Mouse (Mus musculus) forebrain, embryonic 14.5 days (tissue): ENCODE results near the gene Trp73. TPM values are rescaled to one million over a fixed set of nuclear protein-coding genes. Genes with fewer than 3 reads are reported as not detected.

ENCODE experiments used
- ATAC-seq: fragments of 200-750 bp; cut with Nextera tagmentation; 2 replicates; pipeline ENCODE4 v1.8.0; 2017; ENCODE audit warnings: mild to moderate bottlenecking, moderate library complexity
- DNase-seq: peaks from one replicate; pipeline ENCODE4 v3.0.0-alpha.2; 2015; ENCODE audit warnings: low spot score
- H3K27ac ChIP-seq: fragments of 300-500 bp; sonication (generic); 2 replicates; pipeline ENCODE4 v1.5.1; 2014; ENCODE audit warnings: low read depth, mild to moderate bottlenecking, control low read depth, low read length, moderate library complexity
- H3K27me3 ChIP-seq: fragments of 300-500 bp; sonication (generic); replicated peaks from 2 replicates; pipeline ENCODE4 v1.6.1; 2014; ENCODE audit warnings: low read length, control low read depth, mixed read lengths; ENCODE audit not compliant: control insufficient read depth, insufficient read depth
- H3K36me3 ChIP-seq: fragments of 300-500 bp; sonication (generic); 2 replicates; pipeline ENCODE4 v1.6.1; 2014; ENCODE audit warnings: low read length, control low read depth; ENCODE audit not compliant: control insufficient read depth, insufficient read depth
- H3K4me1 ChIP-seq: fragments of 300-500 bp; sonication (generic); 2 replicates; pipeline ENCODE4 v1.6.1; 2014; ENCODE audit warnings: antibody characterized with exemption, low read length, control low read depth; ENCODE audit not compliant: control insufficient read depth, insufficient read depth
- H3K4me2 ChIP-seq: fragments of 300-500 bp; sonication (generic); 2 replicates; pipeline ENCODE4 v1.6.1; 2014; ENCODE audit warnings: mild to moderate bottlenecking, control low read depth, low read length
- H3K4me3 ChIP-seq: fragments of 300-500 bp; sonication (generic); 2 replicates; pipeline ENCODE4 v1.5.1; 2014; ENCODE audit warnings: low read depth, low read length, control low read depth
- H3K9ac ChIP-seq: fragments of 300-500 bp; sonication (generic); 2 replicates; pipeline ENCODE4 v1.6.1; 2014; ENCODE audit warnings: mild to moderate bottlenecking, low read length, control low read depth, moderate library complexity
- H3K9me3 ChIP-seq: fragments of 300-500 bp; sonication (generic); replicated peaks from 2 replicates; pipeline ENCODE4 v1.6.1; 2016; ENCODE audit warnings: low read length, control low read depth, mixed read lengths; ENCODE audit not compliant: control insufficient read depth
- WGBS: fragments of 180-500 bp; shearing (Covaris S2); extraction: QIAGEN DNeasy Blood & Tissue Kit; methylation state at CpG from one replicate; pipeline ENCODE4 v1.1.7; 2014; 5-methylcytosine and 5-hydroxymethylcytosine counted together
- polyA plus RNA-seq: library from polyadenylated mRNA; unstranded; fragments of >200 nt; fragmentation: Nextera tagmentation; extraction: Ambion mirVana; gene quantifications from 2 replicates; pipeline ENCODE4 v1.2.1, GENCODE M21; 2014

The Trp73 gene
- polyA plus RNA-seq, 1 experiment from 2014 or later: 4.6 TPM

DNA sequence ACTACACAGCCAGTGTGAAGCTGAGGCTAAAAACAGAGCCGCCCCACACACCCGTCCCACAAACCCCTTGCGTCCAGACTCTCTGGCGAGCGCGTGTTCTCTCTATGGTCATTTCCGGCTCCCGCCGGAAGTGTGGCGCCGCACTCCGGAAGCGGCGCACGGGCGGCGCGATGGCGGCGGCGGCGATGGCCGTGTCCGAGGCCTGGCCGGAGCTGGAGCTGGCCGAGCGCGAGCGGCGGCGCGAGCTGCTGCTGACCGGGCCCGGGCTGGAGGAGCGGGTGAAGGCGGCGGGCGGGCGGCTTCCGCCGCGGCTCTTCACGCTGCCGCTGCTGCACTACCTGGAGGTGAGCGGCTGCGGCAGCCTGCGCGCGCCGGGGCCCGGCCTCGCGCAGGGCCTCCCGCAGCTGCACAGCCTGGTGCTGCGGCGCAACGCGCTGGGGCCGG lies 128.3 kb downstream of the Trp73 start, which contains the start of gene Lrrc47:
Gene Lrrc47 (plus strand): TSS at position 86 of the 444 bp plus-strand sequence.
- H3K36me3 ChIP-seq: peaks cover 35% of the 10 kb centered on the region
- H3K9me3 ChIP-seq: no peaks in the 10 kb centered on the region
- H3K4me2 ChIP-seq: peak within 1 kb of the TSS; percentile 99
- H3K27me3 ChIP-seq: no peaks in the 10 kb centered on the region
- H3K27ac ChIP-seq: 0 out of 2 replicates have a peak within 1 kb of the TSS, but pooled peaks have one; percentile 17
- DNase-seq (peak; percentile 92), ATAC-seq (peak; percentile 95)
- H3K4me3 ChIP-seq: peak within 1 kb of the TSS; percentile 98
- H3K9ac ChIP-seq: peak within 1 kb of the TSS; percentile 93
- WGBS: 2% methylated on average over 51 of the region's 59 CpGs
- H3K4me1 ChIP-seq: peaks cover 11% of the 10 kb centered on the region

- peak overlapping the region; percentile 93 for H3K9ac ChIP-seq
- H3K9me3 ChIP-seq: no peaks in the 10 kb centered on the region
- peaks cover 11% of the 10 kb centered on the region for H3K4me1 ChIP-seq
- no peaks in the 10 kb centered on the region for H3K27me3 ChIP-seq
- peak overlapping the region; percentile 98 for H3K4me3 ChIP-seq
- peak overlapping the region; percentile 99 for H3K4me2 ChIP-seq
- 0 out of 2 replicates have a peak overlapping the region, but pooled peaks have one; percentile 17 for H3K27ac ChIP-seq
- peaks cover 35% of the 10 kb centered on the region for H3K36me3 ChIP-seq
- WGBS: 28% methylated on average over 13 of the region's 13 CpGs
- no peak for DNase-seq
- peak; percentile 60; the same call in 1 of the 2 replicates for ATAC-seq
These were observed 128.9 kb downstream of the Trp73 start for GRCm38 (mm10) chr4:154010907-154011645.

GRCm38 (mm10) chr4:154007759-154008158 lies 132.2 kb downstream of the Trp73 start:
- DNase-seq (no peak), ATAC-seq (no peak)
- H3K27ac ChIP-seq: no peak overlapping the region
- H3K36me3 ChIP-seq: peaks cover 48% of the 10 kb centered on the region
- H3K4me1 ChIP-seq: peaks cover 3% of the 10 kb centered on the region
- H3K4me2 ChIP-seq: no peak overlapping the region
- no peaks in the 10 kb centered on the region for H3K27me3 ChIP-seq
- WGBS: 69% methylated on average over 4 of the region's 4 CpGs
- no peak overlapping the region for H3K4me3 ChIP-seq
- no peak overlapping the region for H3K9ac ChIP-seq
- no peaks in the 10 kb centered on the region for H3K9me3 ChIP-seq

- no peak for DNase-seq
- H3K36me3 ChIP-seq: peaks cover 59% of the 10 kb centered on the region
- no peak overlapping the region for H3K27ac ChIP-seq
- H3K9me3 ChIP-seq: no peaks in the 10 kb centered on the region
- no peak overlapping the region for H3K4me2 ChIP-seq
- no peak overlapping the region for H3K9ac ChIP-seq
- H3K4me1 ChIP-seq: no peaks in the 10 kb centered on the region
- H3K27me3 ChIP-seq: no peaks in the 10 kb centered on the region
- ATAC-seq: no peak
- H3K4me3 ChIP-seq: no peak overlapping the region
- WGBS: 94% methylated on average over 6 of the region's 6 CpGs
These were observed 133.7 kb downstream of the Trp73 start for GRCm38 (mm10) chr4:154006264-154006663.

Other genes with a start within 250 kb of the Trp73 start
- gene A430005L14Rik, start 183.0 kb downstream of the Trp73 start, polyA plus RNA-seq: 71.3 and 78.3 TPM in 2 replicates
- gene Dffb, start 165.1 kb downstream of the Trp73 start, polyA plus RNA-seq: 7.4 and 8.6 TPM in 2 replicates
- 13.2 and 16.8 TPM in 2 replicates for gene Cep104, start 165.0 kb downstream of the Trp73 start, polyA plus RNA-seq
- 8.4 and 9.2 TPM in 2 replicates for gene Lrrc47, start 128.5 kb downstream of the Trp73 start, polyA plus RNA-seq
- gene Smim1, start 114.0 kb downstream of the Trp73 start, polyA plus RNA-seq: 3.9 and 4.2 TPM in 2 replicates
- gene Ccdc27, start 97.5 kb downstream of the Trp73 start, polyA plus RNA-seq: not detected in 2 replicates
- gene Wrap73, start 2.2 kb upstream of the Trp73 start, polyA plus RNA-seq: 64.2 and 69.7 TPM in 2 replicates
- 184 and 194 TPM in 2 replicates for gene Tprgl, start 20.5 kb upstream of the Trp73 start, polyA plus RNA-seq
- gene Megf6, start 30.5 kb upstream of the Trp73 start, polyA plus RNA-seq: 4.6 and 7.7 TPM in 2 replicates
- gene Arhgef16, start 161.5 kb upstream of the Trp73 start, polyA plus RNA-seq: 0.32 and 0.56 TPM in 2 replicates
- gene B230104I21Rik, start 195.9 kb upstream of the Trp73 start, polyA plus RNA-seq: not detected in 2 replicates